16 mouse cellular contexts compared by ENCODE assay signal in genomic region chr11:68854621-68855020, GRCm38 (mm10). TPM values are rescaled to one million over a fixed set of nuclear protein-coding genes. Genes with fewer than 3 reads are reported as not detected.
DNase-seq lines count a peak whose midpoint lies in the region; ATAC-seq and TF ChIP-seq lines count a peak whose summit lies in the region.
"Had no signal": no experiment of that assay in that cellular context is flagged by ENCODE, and none has a peak within 500 bp of the region (broad histone marks: within the 10 kb centered on the region; RNA-seq: fewer than 3 reads in every experiment).

No protein-coding gene starts in this region.

- no peak for TF ChIP-seq CTCF in liver, embryonic 14.5 days (IDR thresholded peaks at IDR 0.05; ENCODE audit: low read depth)

- 0 out of 2 replicates have a peak overlapping the region, but pooled peaks have one; percentile 25 for H3K27ac ChIP-seq in heart, embryonic 12.5 days (ENCODE audit: poor library complexity, severe bottlenecking)
- peak overlapping the region; percentile 95 for H3K27ac ChIP-seq in brown adipose tissue, adult 24 weeks (replicated peaks; ENCODE audit: low read depth, low read length)
- peak overlapping the region; percentile 74 for H3K27ac ChIP-seq in liver, embryonic 14.5 days
- H3K27ac ChIP-seq: neural tube, embryonic 15.5 days had no signal

- no peak for ATAC-seq in heart, embryonic 12.5 days (ENCODE audit: insufficient number of reproducible peaks, low FRiP score)
- no peak for ATAC-seq in liver, embryonic 14.5 days (ENCODE audit: insufficient read depth)

- H3K4me2 ChIP-seq in heart, embryonic 12.5 days, result no peak overlapping the region
- H3K4me2 ChIP-seq in liver, embryonic 14.5 days (ENCODE audit: low read depth), result peak overlapping the region; percentile 84; the same call in 1 of the 2 replicates

- no peaks in the 10 kb centered on the region for H3K36me3 ChIP-seq in heart, embryonic 12.5 days
- no peaks in the 10 kb centered on the region for H3K36me3 ChIP-seq in liver, embryonic 14.5 days (replicated peaks; ENCODE audit: control insufficient read depth, insufficient read depth, low read depth)
- H3K36me3 ChIP-seq: hindbrain, embryonic 15.5 days; neural tube, embryonic 15.5 days had no signal

- H3K4me1 ChIP-seq in heart, embryonic 12.5 days (replicated peaks), result peaks cover 23% of the 10 kb centered on the region
- peaks cover 18% of the 10 kb centered on the region; the same call in 1 of the 2 replicates for H3K4me1 ChIP-seq in brown adipose tissue, adult 24 weeks (ENCODE audit: control insufficient read depth, insufficient read depth, insufficient read length, low read length)
- peaks cover 25 to 35% of the 10 kb centered on the region in 2 experiments for H3K4me1 ChIP-seq in liver, embryonic 14.5 days (replicated peaks; ENCODE audit: control insufficient read depth in 2 of 2, insufficient read depth in 2 of 2, low read length in 1 of 2)

- 80% methylated on average over 3 of the region's 3 CpGs for WGBS in heart, embryonic 12.5 days
- WGBS in liver, embryonic 14.5 days (ENCODE audit: insufficient replicate concordance), result 67% methylated on average over 3 of the region's 3 CpGs

- TF ChIP-seq EP300 in liver, embryonic 14.5 days (IDR thresholded peaks at IDR 0.05; ENCODE audit: low read depth), result no peak

- H3K27me3 ChIP-seq in heart, embryonic 12.5 days (replicated peaks), result no peaks in the 10 kb centered on the region
- no peaks in the 10 kb centered on the region for H3K27me3 ChIP-seq in liver, embryonic 14.5 days (ENCODE audit: control insufficient read depth, insufficient read depth, low read length)
- H3K27me3 ChIP-seq: hindbrain, embryonic 15.5 days had no signal

- no peak overlapping the region for H3K4me3 ChIP-seq in heart, embryonic 12.5 days
- no peak overlapping the region for H3K4me3 ChIP-seq in brown adipose tissue, adult 24 weeks (ENCODE audit: insufficient read depth, low read depth, low read length)
- H3K4me3 ChIP-seq in liver, embryonic 14.5 days (ENCODE audit: insufficient read depth in 1 of 2, low read depth in 2 of 2, low read length in 2 of 2), result no peak overlapping the region
- H3K4me3 ChIP-seq: hindbrain, embryonic 15.5 days; neural tube, embryonic 15.5 days had no signal

- intact Hi-C loops in heart, postnatal 14 days (cut with DNase I), result no loop called here

- no peak for DNase-seq in heart, postnatal 14 days
- peak; percentile 76 for DNase-seq in kidney, adult 9 months
- no peak for DNase-seq in kidney, adult 18-20 months
- DNase-seq in liver, embryonic 14.5 days (ENCODE audit: low read depth in 3 of 3, low spot score in 3 of 3), result no peak
- no peak for DNase-seq in retina, embryonic 14.5 days (ENCODE audit: low spot score)
- no peak for DNase-seq in c-Kit-positive CD71-positive TER-119-positive erythroid progenitor cells, embryonic 14.5 days (ENCODE audit: low spot score)
- DNase-seq: right cerebral cortex, adult 18-20 months had no signal

- H3K9me3 ChIP-seq in heart, embryonic 12.5 days (replicated peaks), result no peaks in the 10 kb centered on the region
- H3K9me3 ChIP-seq in liver, embryonic 14.5 days (ENCODE audit: control insufficient read depth, low read length), result no peaks in the 10 kb centered on the region
- H3K9me3 ChIP-seq: hindbrain, embryonic 15.5 days; neural tube, embryonic 15.5 days had no signal

- no peak overlapping the region for H3K9ac ChIP-seq in heart, embryonic 12.5 days
- H3K9ac ChIP-seq in liver, embryonic 14.5 days (replicated peaks), result no peak overlapping the region; the same call in 1 of the 2 replicates
- H3K9ac ChIP-seq: hindbrain, embryonic 15.5 days; lung, embryonic 14.5 days had no signal

RNA-seq across cellular contexts. Expression of gene Ndel1, which starts 17.0 kb away (rescaled TPM):
- 62.7 and 67.0 TPM in 2 replicates for polyA plus RNA-seq in heart, embryonic 12.5 days (2016; fragmentation: Nextera tagmentation; extraction: Ambion mirVana)
- 10 to 100 TPM; 56.1 to 59.6 TPM for total RNA-seq in heart, postnatal 14 days (2021)
- 48.4 and 48.9 TPM in 2 replicates for polyA plus RNA-seq in brown adipose tissue, adult 24 weeks (2012; ENCODE audit: insufficient read depth, insufficient read length, missing spikeins)
- 20.2 and 21.1 TPM in 2 replicates for polyA plus RNA-seq in liver, embryonic 14.5 days (2012; rRNA removed)
- 28.1 and 30.8 TPM in 2 replicates for polyA plus RNA-seq in liver, embryonic 14.5 days (2014; fragmentation: Nextera tagmentation; extraction: Ambion mirVana)

RNA-seq across cellular contexts. Expression of gene Rnf222, which starts 33.7 kb away (rescaled TPM):
- polyA plus RNA-seq in heart, embryonic 12.5 days (2016; fragmentation: Nextera tagmentation; extraction: Ambion mirVana), result 0.17 TPM in 1 of 2 replicates, not detected in the other
- total RNA-seq in heart, postnatal 14 days (2021), result under 1 TPM in 1 of 2 experiments, not detected in 1; 0.15 TPM
- polyA plus RNA-seq in brown adipose tissue, adult 24 weeks (2012; ENCODE audit: insufficient read depth, insufficient read length, missing spikeins), result not detected in 2 replicates
- polyA plus RNA-seq in liver, embryonic 14.5 days (2012; rRNA removed), result 0.08 and 0.09 TPM in 2 replicates
- polyA plus RNA-seq in liver, embryonic 14.5 days (2014; fragmentation: Nextera tagmentation; extraction: Ambion mirVana), result 0.10 TPM in 1 of 2 replicates, not detected in the other
- total RNA-seq: layer of hippocampus, adult 18-20 months; megakaryocyte-erythroid progenitor cell, adult 5-6 weeks; monocyte, adult 5-6 weeks had no signal
- polyA plus RNA-seq: C2C12; hindbrain, embryonic 15.5 days; neural tube, embryonic 15.5 days had no signal

RNA-seq across cellular contexts. Expression of gene Rpl26, which starts 46.8 kb away (rescaled TPM):
- polyA plus RNA-seq in heart, embryonic 12.5 days (2016; fragmentation: Nextera tagmentation; extraction: Ambion mirVana), result 640 and 666 TPM in 2 replicates
- total RNA-seq in heart, postnatal 14 days (2021), result 100 to 1,000 TPM; 607 to 680 TPM
- 1,653 and 1,681 TPM in 2 replicates for polyA plus RNA-seq in brown adipose tissue, adult 24 weeks (2012; ENCODE audit: insufficient read depth, insufficient read length, missing spikeins)
- 1,827 and 1,859 TPM in 2 replicates for polyA plus RNA-seq in liver, embryonic 14.5 days (2012; rRNA removed)
- polyA plus RNA-seq in liver, embryonic 14.5 days (2014; fragmentation: Nextera tagmentation; extraction: Ambion mirVana), result 829 and 850 TPM in 2 replicates

Comparison
In these comparisons a context has a peak if more than half of its experiments do, and no peak if none do; other contexts are left out.
1. H3K27ac ChIP-seq: peak in every context shown above with its lines; median percentile 95 in brown adipose tissue, adult 24 weeks; 74 in liver, embryonic 14.5 days; 25 in heart, embryonic 12.5 days.